Comparison of ENCODE assay signal across 17 mouse cellular contexts in the genomic region with DNA sequence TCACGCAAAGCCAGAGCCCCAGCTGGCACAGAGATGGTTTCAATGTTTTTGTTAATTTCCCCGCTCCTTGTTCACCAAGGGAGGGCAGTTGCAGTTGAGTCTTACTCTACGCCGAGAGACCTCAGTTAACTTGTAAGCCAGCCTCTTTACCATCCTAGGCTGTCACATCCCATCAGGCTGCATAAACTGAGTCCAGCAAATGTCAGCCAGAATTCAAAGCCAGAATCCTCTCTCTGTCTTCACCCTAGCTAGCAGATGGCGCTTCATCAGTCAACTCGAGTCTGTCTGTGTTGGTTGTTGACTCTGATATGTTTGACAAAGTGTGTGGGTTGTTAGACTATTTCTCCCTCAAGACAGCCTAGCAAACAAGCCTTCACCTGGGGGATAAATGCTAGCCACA.
"Had no signal": no experiment of that assay in that cellular context is flagged by ENCODE, and none has a peak within 500 bp of the region (broad histone marks: within the 10 kb centered on the region; RNA-seq: fewer than 3 reads in every experiment).

No protein-coding gene starts in this region.

- H3K4me2 ChIP-seq: limb, embryonic 15.5 days; liver, embryonic 12.5 days; lung, embryonic 14.5 days; neural tube, embryonic 15.5 days had no signal

- DNase-seq: kidney, adult 9 months; kidney, postnatal 36 days; lung, embryonic 14.5 days; lung, postnatal 10 days; lung, postnatal 4 days; midbrain, embryonic 14.5 days; retina, postnatal 1 day; right cerebral cortex, postnatal 4 days; spleen, adult 18-20 months; thymus, adult 18-20 months; thymus, postnatal 14 days had no signal

- H3K9me3 ChIP-seq: limb, embryonic 15.5 days; liver, embryonic 12.5 days; neural tube, embryonic 15.5 days had no signal

- H3K27me3 ChIP-seq: limb, embryonic 15.5 days; liver, embryonic 12.5 days; neural tube, embryonic 15.5 days had no signal

- H3K9ac ChIP-seq: limb, embryonic 15.5 days; liver, embryonic 12.5 days; lung, embryonic 14.5 days; neural tube, embryonic 15.5 days had no signal

- H3K36me3 ChIP-seq: limb, embryonic 15.5 days; liver, embryonic 12.5 days; midbrain, embryonic 10.5 days; neural tube, embryonic 15.5 days had no signal

- ATAC-seq: liver, embryonic 12.5 days had no signal

- H3K4me3 ChIP-seq: limb, embryonic 15.5 days; liver, embryonic 12.5 days; midbrain, embryonic 10.5 days; myocyte; neural tube, embryonic 15.5 days had no signal

- H3K4me1 ChIP-seq: midbrain, embryonic 10.5 days had no signal

- H3K27ac ChIP-seq: kidney, postnatal 0 days; limb, embryonic 15.5 days; liver, embryonic 12.5 days; midbrain, embryonic 10.5 days; neural tube, embryonic 15.5 days had no signal
